Mouse (Mus musculus): ENCODE results near the gene Dtx3. TPM values are rescaled to one million over a fixed set of nuclear protein-coding genes. Genes with fewer than 3 reads are reported as not detected.
A peak's percentile ranks its signal among the peaks of the same experiment; 100 is the strongest.

The Dtx3 gene
- polyA plus RNA-seq, 1 experiment from 2014 or later = 231 TPM

- Histone ChIP-seq H3K27me3 (ENCODE audit: control insufficient read depth, insufficient read depth, low read length) (no peaks in the 10 kb centered on the region), H3K4me3 (ENCODE audit: low read depth, low read length) (no peak overlapping the region), H3K9me3 (ENCODE audit: control insufficient read depth, low read length) (no peaks in the 10 kb centered on the region), H3K4me1 (ENCODE audit: control insufficient read depth, insufficient read depth, low read length) (peaks cover 32% of the 10 kb centered on the region), H3K27ac (ENCODE audit: low read depth, low read length) (no peak overlapping the region), H3K9ac (replicated peaks; ENCODE audit: low read depth, low read length) (0 out of 2 replicates have a peak overlapping the region, but pooled peaks have one; percentile 69), H3K4me2 (ENCODE audit: low read depth, low read length) (peak overlapping the region; percentile 85), H3K36me3 (ENCODE audit: control insufficient read depth, insufficient read depth, low read length) (peaks cover 11% of the 10 kb centered on the region; the same call in 1 of the 2 replicates)
- ATAC-seq (ENCODE audit: low read depth) = no peak
- 31% methylated on average over 13 of the region's 14 CpGs for WGBS
Measured at GRCm38 (mm10) chr10:127190398-127191190, 4.9 kb downstream of the Dtx3 start.

GRCm38 (mm10) chr10:127189651-127190381 lies 5.7 kb downstream of the Dtx3 start, which contains the start of gene Arhgef25:
TSS of gene Arhgef25 (minus strand) at chr10:127190083.
- Histone ChIP-seq H3K27ac (ENCODE audit: low read depth, low read length) (peak within 1 kb of the TSS; percentile 60), H3K4me1 (ENCODE audit: control insufficient read depth, insufficient read depth, low read length) (peaks cover 30% of the 10 kb centered on the region), H3K4me3 (ENCODE audit: low read depth, low read length) (peak within 1 kb of the TSS; percentile 45), H3K27me3 (ENCODE audit: control insufficient read depth, insufficient read depth, low read length) (no peaks in the 10 kb centered on the region), H3K4me2 (ENCODE audit: low read depth, low read length) (peak within 1 kb of the TSS; percentile 85), H3K36me3 (ENCODE audit: control insufficient read depth, insufficient read depth, low read length) (peaks cover 11% of the 10 kb centered on the region; the same call in 1 of the 2 replicates), H3K9me3 (ENCODE audit: control insufficient read depth, low read length) (no peaks in the 10 kb centered on the region), H3K9ac (replicated peaks; ENCODE audit: low read depth, low read length) (peak within 1 kb of the TSS; percentile 69)
- 3% methylated on average over 35 of the region's 35 CpGs for WGBS
- no peak for ATAC-seq (ENCODE audit: low read depth)

- Histone ChIP-seq H3K27me3 (ENCODE audit: control insufficient read depth, insufficient read depth, low read length) (no peaks in the 10 kb centered on the region), H3K4me1 (ENCODE audit: control insufficient read depth, insufficient read depth, low read length) (peaks cover 27% of the 10 kb centered on the region), H3K4me2 (ENCODE audit: low read depth, low read length) (peak overlapping the region; percentile 85), H3K36me3 (ENCODE audit: control insufficient read depth, insufficient read depth, low read length) (peaks cover 11% of the 10 kb centered on the region; the same call in 1 of the 2 replicates), H3K9ac (replicated peaks; ENCODE audit: low read depth, low read length) (peak overlapping the region; percentile 69), H3K4me3 (ENCODE audit: low read depth, low read length) (peak overlapping the region; percentile 45), H3K9me3 (ENCODE audit: control insufficient read depth, low read length) (no peaks in the 10 kb centered on the region), H3K27ac (ENCODE audit: low read depth, low read length) (peak overlapping the region; percentile 60)
- 1% methylated on average over 26 of the region's 26 CpGs for WGBS
- peak; percentile 10 for ATAC-seq (ENCODE audit: low read depth)
Measured at GRCm38 (mm10) chr10:127189116-127189650, 6.3 kb downstream of the Dtx3 start.

- under 1% methylated on average over 22 of the region's 46 CpGs for whole genome bisulfite sequencing
- Histone ChIP-seq H3K27me3 (ENCODE audit: control insufficient read depth, insufficient read depth, low read length) (no peaks in the 10 kb centered on the region), H3K4me2 (ENCODE audit: low read depth, low read length) (peak overlapping the region; percentile 85), H3K4me1 (ENCODE audit: control insufficient read depth, insufficient read depth, low read length) (peaks cover 29% of the 10 kb centered on the region), H3K9ac (replicated peaks; ENCODE audit: low read depth, low read length) (peak overlapping the region; percentile 69), H3K27ac (ENCODE audit: low read depth, low read length) (peak overlapping the region; percentile 60), H3K4me3 (ENCODE audit: low read depth, low read length) (peak overlapping the region; percentile 45), H3K36me3 (ENCODE audit: control insufficient read depth, insufficient read depth, low read length) (peaks cover 11% of the 10 kb centered on the region; the same call in 1 of the 2 replicates), H3K9me3 (ENCODE audit: control insufficient read depth, low read length) (no peaks in the 10 kb centered on the region)
- ATAC-seq (ENCODE audit: low read depth) = peak; percentile 82
Measured at GRCm38 (mm10) chr10:127188465-127189115, 6.9 kb downstream of the Dtx3 start.

- H3K4me2 ChIP-seq (ENCODE audit: low read depth, low read length) = peak overlapping the region; percentile 85
- peak overlapping the region; percentile 60 for H3K27ac ChIP-seq (ENCODE audit: low read depth, low read length)
- H3K4me1 ChIP-seq (ENCODE audit: control insufficient read depth, insufficient read depth, low read length) = peaks cover 29% of the 10 kb centered on the region
- peak overlapping the region; percentile 69 for H3K9ac ChIP-seq (replicated peaks; ENCODE audit: low read depth, low read length)
- under 1% methylated on average over 16 of the region's 21 CpGs for WGBS
- peak overlapping the region; percentile 45 for H3K4me3 ChIP-seq (ENCODE audit: low read depth, low read length)
- ATAC-seq (ENCODE audit: low read depth) = peak; percentile 4; the same call in 1 of the 2 replicates
- H3K27me3 ChIP-seq (ENCODE audit: control insufficient read depth, insufficient read depth, low read length) = no peaks in the 10 kb centered on the region
- H3K9me3 ChIP-seq (ENCODE audit: control insufficient read depth, low read length) = no peaks in the 10 kb centered on the region
- H3K36me3 ChIP-seq (ENCODE audit: control insufficient read depth, insufficient read depth, low read length) = peaks cover 11% of the 10 kb centered on the region; the same call in 1 of the 2 replicates
Measured at GRCm38 (mm10) chr10:127188079-127188453, 7.5 kb downstream of the Dtx3 start.

- Histone ChIP-seq H3K4me3 (ENCODE audit: low read depth, low read length) (peak overlapping the region; percentile 45), H3K27me3 (ENCODE audit: control insufficient read depth, insufficient read depth, low read length) (no peaks in the 10 kb centered on the region), H3K4me2 (ENCODE audit: low read depth, low read length) (peak overlapping the region; percentile 85), H3K9ac (replicated peaks; ENCODE audit: low read depth, low read length) (peak overlapping the region; percentile 69), H3K9me3 (ENCODE audit: control insufficient read depth, low read length) (no peaks in the 10 kb centered on the region), H3K27ac (ENCODE audit: low read depth, low read length) (peak overlapping the region; percentile 6; the same call in 1 of the 2 replicates), H3K4me1 (ENCODE audit: control insufficient read depth, insufficient read depth, low read length) (peaks cover 29% of the 10 kb centered on the region), H3K36me3 (ENCODE audit: control insufficient read depth, insufficient read depth, low read length) (peaks cover 8% of the 10 kb centered on the region; the same call in 1 of the 2 replicates)
- 19% methylated on average over 10 of the region's 10 CpGs for WGBS
- ATAC-seq (ENCODE audit: low read depth) = peak; percentile 14; the same call in 1 of the 2 replicates
Measured at GRCm38 (mm10) chr10:127187371-127188078, 8.0 kb downstream of the Dtx3 start.

- H3K4me1 ChIP-seq (ENCODE audit: control insufficient read depth, insufficient read depth, low read length) = peaks cover 29% of the 10 kb centered on the region
- WGBS = 85% methylated on average over 1 of the region's 1 CpGs
Measured at GRCm38 (mm10) chr10:127186451-127186850, 9.1 kb downstream of the Dtx3 start.

GRCm38 (mm10) chr10:127185506-127185905 lies 10.0 kb downstream of the Dtx3 start:
- Histone ChIP-seq H3K27me3 (ENCODE audit: control insufficient read depth, insufficient read depth, low read length) (0 out of 2 replicates have a peak, but pooled peaks cover 2% of the 10 kb centered on the region), H3K9ac (replicated peaks; ENCODE audit: low read depth, low read length) (no peak overlapping the region), H3K36me3 (ENCODE audit: control insufficient read depth, insufficient read depth, low read length) (no peaks in the 10 kb centered on the region; the same call in 1 of the 2 replicates), H3K4me1 (ENCODE audit: control insufficient read depth, insufficient read depth, low read length) (peaks cover 27% of the 10 kb centered on the region), H3K27ac (ENCODE audit: low read depth, low read length) (no peak overlapping the region), H3K9me3 (ENCODE audit: control insufficient read depth, low read length) (no peaks in the 10 kb centered on the region), H3K4me2 (ENCODE audit: low read depth, low read length) (no peak overlapping the region), H3K4me3 (ENCODE audit: low read depth, low read length) (no peak overlapping the region)
- ATAC-seq (ENCODE audit: low read depth) = no peak
- 85% methylated on average over 15 of the region's 15 CpGs for WGBS

More at GRCm38 (mm10) chr10:127186451-127186850, 9.1 kb downstream of the Dtx3 start:
- Histone ChIP-seq H3K36me3 (ENCODE audit: control insufficient read depth, insufficient read depth, low read length) (peaks cover 5% of the 10 kb centered on the region; the same call in 1 of the 2 replicates), H3K9ac (replicated peaks; ENCODE audit: low read depth, low read length) (no peak overlapping the region), H3K4me2 (ENCODE audit: low read depth, low read length) (no peak overlapping the region), H3K27ac (ENCODE audit: low read depth, low read length) (no peak overlapping the region), H3K9me3 (ENCODE audit: control insufficient read depth, low read length) (no peaks in the 10 kb centered on the region), H3K4me3 (ENCODE audit: low read depth, low read length) (no peak overlapping the region; the same call in 1 of the 2 replicates), H3K27me3 (ENCODE audit: control insufficient read depth, insufficient read depth, low read length) (no peaks in the 10 kb centered on the region)
- ATAC-seq (ENCODE audit: low read depth) = no peak
